Mouse (Mus musculus): ENCODE results near the gene Cnnm4. TPM values are rescaled to one million over a fixed set of nuclear protein-coding genes. Genes with fewer than 3 reads are reported as not detected.

Gene Cnnm4
- polyA plus RNA-seq, 1 experiment from 2014 or later: 13.8 TPM

DNA sequence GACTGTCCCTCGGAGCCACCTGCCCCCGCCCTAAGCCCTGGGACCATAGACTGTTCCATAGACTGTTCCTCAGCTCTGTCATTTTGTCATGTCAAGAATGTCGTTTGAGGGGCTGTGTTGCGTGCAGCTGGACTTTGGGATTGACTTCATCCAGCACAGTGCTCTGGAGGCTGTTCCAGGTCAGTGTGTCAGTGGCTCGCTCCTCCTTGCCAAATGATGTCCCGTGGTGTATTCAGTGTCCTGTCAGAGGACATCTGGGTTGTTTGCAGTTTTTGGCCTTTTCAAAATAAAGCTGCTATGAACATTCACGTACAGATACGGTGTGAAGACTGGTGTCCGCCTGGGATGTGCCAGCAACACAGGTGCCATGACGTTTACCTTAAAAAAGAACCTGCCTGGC, 55.5 kb downstream of the Cnnm4 start:
- 87% methylated on average over 10 of the region's 10 CpGs for WGBS
- Histone ChIP-seq H3K4me3 (ENCODE audit: low read length) (no peak overlapping the region), H3K27ac (ENCODE audit: low read length) (no peak overlapping the region), H3K4me2 (replicated peaks; ENCODE audit: low read depth, low read length) (no peak overlapping the region), H3K9me3 (ENCODE audit: low read length) (no peaks in the 10 kb centered on the region), H3K4me1 (ENCODE audit: insufficient read depth, low read length) (peaks cover 9% of the 10 kb centered on the region), H3K27me3 (ENCODE audit: insufficient read depth, low read length) (no peaks in the 10 kb centered on the region), H3K36me3 (ENCODE audit: insufficient read depth, low read length) (peaks cover 34% of the 10 kb centered on the region), H3K9ac (replicated peaks; ENCODE audit: low read length) (no peak overlapping the region)
- ATAC-seq (ENCODE audit: low FRiP score, low TSS enrichment): no peak

DNA sequence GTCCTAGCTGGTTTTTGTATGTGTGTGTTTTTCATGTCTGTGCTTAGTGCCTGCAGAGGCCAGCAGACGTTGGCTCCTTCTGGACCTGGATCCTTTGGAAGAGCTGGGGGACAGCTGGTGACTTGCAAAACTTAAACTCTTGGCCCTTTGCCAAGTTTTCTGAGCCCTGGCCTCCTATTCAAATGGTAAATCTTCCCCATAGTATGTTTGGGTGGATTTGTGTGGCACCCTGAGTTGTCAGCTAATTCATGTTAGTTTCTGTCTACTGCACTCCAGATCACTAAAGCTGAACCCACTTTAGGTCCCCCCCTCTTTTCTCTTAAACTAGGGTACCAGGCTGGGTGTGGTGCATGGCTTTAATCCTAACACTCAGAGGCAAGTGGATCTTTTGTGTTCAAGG, 56.9 kb downstream of the Cnnm4 start:
- H3K27me3 ChIP-seq (ENCODE audit: insufficient read depth, low read length): no peaks in the 10 kb centered on the region
- ATAC-seq (ENCODE audit: low FRiP score, low TSS enrichment): no peak

DNA sequence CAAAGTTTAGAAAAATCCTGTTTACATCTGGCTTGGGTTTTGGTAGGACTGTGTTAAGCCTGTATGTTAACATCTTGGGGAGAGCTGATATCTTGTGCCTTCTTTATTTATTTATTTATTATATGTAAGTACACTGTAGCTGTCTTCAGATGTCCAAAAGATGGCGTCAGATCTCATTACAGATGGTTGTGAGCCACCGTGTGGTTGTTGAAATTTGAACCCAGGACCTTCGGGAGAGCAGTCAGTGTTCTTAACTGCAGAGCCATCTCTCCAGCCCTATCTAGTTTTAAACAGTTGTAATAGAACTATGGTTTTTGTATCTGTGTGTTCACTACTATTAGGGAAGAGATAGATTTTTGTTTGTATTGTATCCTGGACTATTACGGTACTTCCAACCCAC, 57.9 kb downstream of the Cnnm4 start:
- Histone ChIP-seq H3K36me3 (ENCODE audit: insufficient read depth, low read length) (peaks cover 19% of the 10 kb centered on the region), H3K4me3 (ENCODE audit: low read length) (no peak overlapping the region), H3K9ac (replicated peaks; ENCODE audit: low read length) (no peak overlapping the region), H3K4me2 (replicated peaks; ENCODE audit: low read depth, low read length) (no peak overlapping the region), H3K4me1 (ENCODE audit: insufficient read depth, low read length) (no peaks in the 10 kb centered on the region), H3K27me3 (ENCODE audit: insufficient read depth, low read length) (no peaks in the 10 kb centered on the region), H3K27ac (ENCODE audit: low read length) (no peak overlapping the region), H3K9me3 (ENCODE audit: low read length) (no peaks in the 10 kb centered on the region)
- ATAC-seq (ENCODE audit: low FRiP score, low TSS enrichment): no peak
- WGBS: 80% methylated on average over 4 of the region's 4 CpGs

More for the DNA sequence above, 56.9 kb downstream of the Cnnm4 start:
- H3K4me3 ChIP-seq (ENCODE audit: low read length): no peak overlapping the region
- WGBS: 36% methylated on average over 1 of the region's 1 CpGs
- no peak overlapping the region for H3K4me2 ChIP-seq (replicated peaks; ENCODE audit: low read depth, low read length)
- no peaks in the 10 kb centered on the region for H3K9me3 ChIP-seq (ENCODE audit: low read length)
- no peak overlapping the region for H3K27ac ChIP-seq (ENCODE audit: low read length)
- no peak overlapping the region for H3K9ac ChIP-seq (replicated peaks; ENCODE audit: low read length)
- peaks cover 4% of the 10 kb centered on the region for H3K4me1 ChIP-seq (ENCODE audit: insufficient read depth, low read length)
- H3K36me3 ChIP-seq (ENCODE audit: insufficient read depth, low read length): peaks cover 26% of the 10 kb centered on the region

DNA sequence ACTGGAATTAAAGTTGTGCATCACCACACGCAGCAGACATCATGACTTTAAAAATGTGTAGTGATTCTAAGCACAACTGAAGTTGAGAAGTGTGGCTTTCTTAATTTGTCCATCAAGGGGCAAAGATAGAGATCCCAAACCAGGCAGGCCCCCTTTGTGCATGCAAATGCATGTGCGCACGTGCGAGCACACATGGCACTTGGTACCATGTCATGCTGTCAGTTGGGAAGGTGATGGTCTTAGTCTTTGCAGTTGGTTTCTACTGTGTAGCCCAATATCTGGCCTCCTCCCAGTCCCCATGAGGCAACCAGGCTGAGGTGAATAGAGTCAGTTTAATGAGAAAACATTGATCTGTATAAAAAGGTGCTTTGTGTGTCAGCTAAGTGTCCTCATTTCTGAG, 58.5 kb downstream of the Cnnm4 start:
- Histone ChIP-seq H3K4me1 (ENCODE audit: insufficient read depth, low read length) (no peaks in the 10 kb centered on the region), H3K9me3 (ENCODE audit: low read length) (no peaks in the 10 kb centered on the region), H3K27me3 (ENCODE audit: insufficient read depth, low read length) (no peaks in the 10 kb centered on the region), H3K4me2 (replicated peaks; ENCODE audit: low read depth, low read length) (no peak overlapping the region), H3K9ac (replicated peaks; ENCODE audit: low read length) (no peak overlapping the region), H3K27ac (ENCODE audit: low read length) (no peak overlapping the region), H3K4me3 (ENCODE audit: low read length) (no peak overlapping the region), H3K36me3 (ENCODE audit: insufficient read depth, low read length) (peaks cover 17% of the 10 kb centered on the region)
- WGBS: 94% methylated on average over 4 of the region's 4 CpGs
- ATAC-seq (ENCODE audit: low FRiP score, low TSS enrichment): no peak

DNA sequence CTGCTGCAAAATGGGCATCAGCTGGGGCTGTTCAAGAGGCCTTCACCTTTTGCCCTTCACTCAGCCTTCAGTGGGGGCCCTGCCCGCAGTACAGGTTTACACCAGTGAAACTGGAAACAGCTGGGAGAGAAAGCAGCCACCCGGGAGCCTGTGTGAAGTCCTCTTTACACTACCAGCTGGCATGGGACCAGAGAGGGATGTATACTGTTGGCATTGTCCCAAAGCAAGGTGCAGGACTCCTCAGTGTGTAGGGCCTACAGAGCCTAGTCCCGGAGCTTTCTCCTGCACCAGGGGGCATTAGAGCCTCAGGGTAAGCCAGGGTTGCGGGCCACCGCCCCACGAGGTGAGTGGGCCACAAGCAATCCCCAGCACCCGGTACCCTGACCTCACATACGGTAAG, 59.1 kb downstream of the Cnnm4 start:
- Histone ChIP-seq H3K4me1 (ENCODE audit: insufficient read depth, low read length) (no peaks in the 10 kb centered on the region), H3K9me3 (ENCODE audit: low read length) (no peaks in the 10 kb centered on the region), H3K27ac (ENCODE audit: low read length) (no peak overlapping the region), H3K4me3 (ENCODE audit: low read length) (no peak overlapping the region), H3K36me3 (ENCODE audit: insufficient read depth, low read length) (peaks cover 11% of the 10 kb centered on the region), H3K4me2 (replicated peaks; ENCODE audit: low read depth, low read length) (no peak overlapping the region), H3K27me3 (ENCODE audit: insufficient read depth, low read length) (no peaks in the 10 kb centered on the region), H3K9ac (replicated peaks; ENCODE audit: low read length) (no peak overlapping the region)
- no peak for ATAC-seq (ENCODE audit: low FRiP score, low TSS enrichment)
- 72% methylated on average over 8 of the region's 8 CpGs for WGBS

DNA sequence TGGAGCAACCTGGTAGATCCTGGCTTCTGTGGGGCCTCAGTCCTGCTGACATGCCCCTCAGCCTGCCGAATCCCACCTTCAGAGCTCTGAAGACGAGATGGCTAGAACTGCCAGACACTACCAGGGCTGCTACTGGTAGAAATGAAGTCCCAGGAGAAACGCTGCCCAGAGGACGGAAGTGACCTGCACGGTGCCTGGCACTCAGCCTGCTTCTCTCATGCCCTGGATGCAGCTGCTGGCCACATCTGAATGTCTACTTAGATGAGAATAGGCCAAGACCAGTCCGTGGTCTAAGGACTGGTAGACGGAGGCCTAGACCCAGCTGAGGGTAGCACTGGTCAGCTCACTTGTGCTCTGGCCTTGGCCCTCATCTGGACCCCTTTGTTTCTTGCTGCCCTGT, 59.5 kb downstream of the Cnnm4 start:
- Histone ChIP-seq H3K4me3 (ENCODE audit: low read length) (no peak overlapping the region), H3K4me1 (ENCODE audit: insufficient read depth, low read length) (0 out of 2 replicates have a peak, but pooled peaks cover under 1% of the 10 kb centered on the region), H3K27ac (ENCODE audit: low read length) (no peak overlapping the region), H3K36me3 (ENCODE audit: insufficient read depth, low read length) (peaks cover 6% of the 10 kb centered on the region; the same call in 1 of the 2 replicates), H3K27me3 (ENCODE audit: insufficient read depth, low read length) (no peaks in the 10 kb centered on the region), H3K9ac (replicated peaks; ENCODE audit: low read length) (no peak overlapping the region), H3K4me2 (replicated peaks; ENCODE audit: low read depth, low read length) (no peak overlapping the region), H3K9me3 (ENCODE audit: low read length) (no peaks in the 10 kb centered on the region)
- ATAC-seq (ENCODE audit: low FRiP score, low TSS enrichment): no peak
- whole genome bisulfite sequencing: 92% methylated on average over 7 of the region's 7 CpGs

DNA sequence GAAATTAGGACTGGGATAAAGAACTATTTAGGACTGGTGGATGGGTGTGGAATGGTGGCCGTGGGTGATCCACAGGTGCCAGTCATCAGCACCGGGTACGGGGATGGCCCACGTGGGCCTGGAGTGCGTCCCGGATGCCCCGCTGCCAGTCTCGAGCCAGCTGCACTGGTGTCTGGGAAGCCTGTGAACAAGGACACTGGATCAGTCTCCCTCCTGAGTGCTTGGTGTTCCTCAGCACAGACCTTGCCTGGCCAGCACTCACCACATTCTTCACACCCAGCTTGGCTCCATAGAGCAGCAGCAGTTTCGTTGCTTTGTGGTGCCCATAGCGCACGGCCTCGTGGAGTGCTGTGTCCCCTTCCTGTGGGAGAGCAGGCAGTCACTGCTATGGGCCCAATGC, 60.0 kb downstream of the Cnnm4 start:
- Histone ChIP-seq H3K9ac (replicated peaks; ENCODE audit: low read length) (no peak overlapping the region), H3K27ac (ENCODE audit: low read length) (no peak overlapping the region), H3K4me2 (replicated peaks; ENCODE audit: low read depth, low read length) (no peak overlapping the region), H3K27me3 (ENCODE audit: insufficient read depth, low read length) (no peaks in the 10 kb centered on the region), H3K4me1 (ENCODE audit: insufficient read depth, low read length) (0 out of 2 replicates have a peak, but pooled peaks cover 6% of the 10 kb centered on the region), H3K9me3 (ENCODE audit: low read length) (no peaks in the 10 kb centered on the region), H3K36me3 (ENCODE audit: insufficient read depth, low read length) (0 out of 2 replicates have a peak, but pooled peaks cover 3% of the 10 kb centered on the region), H3K4me3 (ENCODE audit: low read length) (no peak overlapping the region)
- no peak for ATAC-seq (ENCODE audit: low FRiP score, low TSS enrichment)
- 94% methylated on average over 12 of the region's 12 CpGs for WGBS

DNA sequence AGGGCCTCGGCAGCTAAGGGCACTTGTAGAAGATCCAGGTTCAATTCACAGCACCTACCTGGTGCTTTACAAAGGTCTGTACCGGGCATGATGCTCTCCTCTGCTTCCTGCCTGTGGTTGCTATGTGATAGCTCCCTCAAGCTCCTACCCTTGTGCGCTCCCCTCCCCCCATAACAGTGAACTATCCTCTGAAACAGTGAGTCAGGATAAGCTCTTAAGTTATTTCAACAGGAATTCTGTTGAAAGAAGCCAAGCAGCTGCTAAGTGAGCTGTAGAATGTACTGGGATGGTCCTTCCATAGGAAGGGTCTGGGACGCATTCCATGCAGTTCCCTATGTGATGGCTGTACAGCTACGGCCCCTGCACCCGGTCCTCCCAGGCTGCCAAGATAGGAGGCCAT, 62.1 kb downstream of the Cnnm4 start:
- 76% methylated on average over 6 of the region's 6 CpGs for WGBS
- H3K27me3 ChIP-seq (ENCODE audit: insufficient read depth, low read length): no peaks in the 10 kb centered on the region
- 0 out of 2 replicates have a peak, but pooled peaks cover 6% of the 10 kb centered on the region for H3K4me1 ChIP-seq (ENCODE audit: insufficient read depth, low read length)
- no peak overlapping the region for H3K9ac ChIP-seq (replicated peaks; ENCODE audit: low read length)
- no peak overlapping the region for H3K4me2 ChIP-seq (replicated peaks; ENCODE audit: low read depth, low read length)
- ATAC-seq (ENCODE audit: low FRiP score, low TSS enrichment): no peak
- peaks cover 8% of the 10 kb centered on the region for H3K36me3 ChIP-seq (ENCODE audit: insufficient read depth, low read length)
- no peak overlapping the region for H3K4me3 ChIP-seq (ENCODE audit: low read length)
- no peaks in the 10 kb centered on the region for H3K9me3 ChIP-seq (ENCODE audit: low read length)
- no peak overlapping the region for H3K27ac ChIP-seq (ENCODE audit: low read length)

DNA sequence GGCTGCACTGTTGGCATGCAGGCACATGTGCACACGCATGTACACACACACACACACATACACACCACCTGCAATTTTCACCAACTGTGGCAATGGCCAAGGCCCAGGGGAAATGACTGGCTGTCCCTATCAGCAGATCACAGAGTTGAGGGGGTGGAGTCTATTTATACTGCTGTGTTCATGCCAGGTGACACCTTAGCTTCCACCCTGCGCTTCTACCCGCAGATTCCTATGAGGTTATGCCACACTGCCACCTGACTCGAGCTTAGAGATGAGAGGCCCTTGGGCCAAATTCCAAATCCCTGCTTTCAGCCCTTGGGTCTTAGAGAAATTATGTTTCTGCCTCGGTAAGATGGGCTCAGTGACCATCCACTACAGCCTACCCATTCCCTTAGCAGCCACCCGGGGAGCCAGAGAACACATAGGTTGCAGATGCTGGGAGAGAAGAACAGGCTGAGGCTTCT, 63.2 kb downstream of the Cnnm4 start:
- no peak for ATAC-seq (ENCODE audit: low FRiP score, low TSS enrichment)
- 59% methylated on average over 6 of the region's 6 CpGs for WGBS
- Histone ChIP-seq H3K4me2 (replicated peaks; ENCODE audit: low read depth, low read length) (no peak overlapping the region), H3K4me3 (ENCODE audit: low read length) (no peak overlapping the region), H3K9me3 (ENCODE audit: low read length) (no peaks in the 10 kb centered on the region), H3K27ac (ENCODE audit: low read length) (no peak overlapping the region), H3K9ac (replicated peaks; ENCODE audit: low read length) (no peak overlapping the region), H3K36me3 (ENCODE audit: insufficient read depth, low read length) (peaks cover 16% of the 10 kb centered on the region), H3K4me1 (ENCODE audit: insufficient read depth, low read length) (0 out of 2 replicates have a peak, but pooled peaks cover 6% of the 10 kb centered on the region), H3K27me3 (ENCODE audit: insufficient read depth, low read length) (no peaks in the 10 kb centered on the region)

DNA sequence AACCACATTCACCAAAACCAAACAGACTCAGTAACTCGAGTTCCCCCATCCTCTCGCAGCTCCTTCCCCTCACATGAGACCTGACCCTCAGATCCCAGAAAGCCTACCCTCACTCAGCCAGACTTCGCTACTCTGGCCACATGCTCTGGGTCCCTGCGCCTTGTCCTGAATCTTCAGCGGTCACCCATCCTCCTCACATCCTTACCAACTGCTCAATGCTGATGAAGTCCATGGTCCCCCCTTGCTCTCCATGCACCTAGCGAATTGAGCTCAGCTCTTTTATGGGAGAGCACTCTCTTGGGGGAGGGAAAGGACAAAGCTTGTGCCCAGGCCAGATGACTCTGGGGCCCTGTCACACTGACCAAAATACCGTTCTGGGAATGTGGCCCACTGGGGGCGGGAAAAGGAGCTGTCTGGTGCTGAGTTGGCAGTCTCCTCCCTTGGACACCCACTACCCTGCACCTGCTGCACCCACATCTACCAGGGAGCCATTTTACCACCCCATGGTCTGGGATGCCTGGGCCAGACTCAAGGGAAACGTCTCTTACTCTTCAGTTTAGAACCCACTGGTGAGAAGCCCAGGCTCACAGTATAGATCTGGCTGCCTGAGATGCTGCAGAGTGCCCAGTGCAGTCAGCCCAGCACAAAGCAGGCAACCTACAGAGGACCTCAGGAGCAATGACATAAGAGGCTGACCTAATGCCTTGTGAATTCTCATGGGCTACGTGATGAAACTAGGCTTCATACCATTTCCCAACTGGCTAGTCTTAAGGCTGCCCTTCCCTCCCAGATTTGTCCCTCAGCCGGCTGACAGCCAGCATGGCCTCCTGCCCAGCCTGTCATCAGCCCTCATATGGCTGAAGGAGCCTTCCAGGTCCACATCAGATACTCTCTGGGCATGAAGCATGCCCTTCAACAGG, 64.3 kb downstream of the Cnnm4 start:
- no peak overlapping the region for H3K27ac ChIP-seq (ENCODE audit: low read length)
- no peaks in the 10 kb centered on the region for H3K9me3 ChIP-seq (ENCODE audit: low read length)
- ATAC-seq (ENCODE audit: low FRiP score, low TSS enrichment): no peak
- no peaks in the 10 kb centered on the region for H3K27me3 ChIP-seq (ENCODE audit: insufficient read depth, low read length)
- H3K9ac ChIP-seq (replicated peaks; ENCODE audit: low read length): no peak overlapping the region
- H3K4me3 ChIP-seq (ENCODE audit: low read length): no peak overlapping the region
- no peak overlapping the region for H3K4me2 ChIP-seq (replicated peaks; ENCODE audit: low read depth, low read length)
- whole genome bisulfite sequencing: 82% methylated on average over 11 of the region's 11 CpGs
- H3K4me1 ChIP-seq (ENCODE audit: insufficient read depth, low read length): 0 out of 2 replicates have a peak, but pooled peaks cover 6% of the 10 kb centered on the region
- peaks cover 23% of the 10 kb centered on the region for H3K36me3 ChIP-seq (ENCODE audit: insufficient read depth, low read length)

Measured in kidney, embryonic 16.5 days (tissue).